Mouse (Mus musculus) adrenal gland, postnatal 4 days (tissue): ENCODE data around the gene Ccdc51. TPM values are rescaled to one million over a fixed set of nuclear protein-coding genes. Genes with fewer than 3 reads are reported as not detected.
A peak's percentile ranks its signal among the peaks of the same experiment; 100 is the strongest.

Source experiments
- DNase-seq, 2 experiments: peaks; one replicate each; pipeline ENCODE4 v3.0.0; 2021 to 2022; ENCODE audit warnings: low spot score in 2 of 2, mixed read lengths in 2 of 2
- total RNA-seq, 2 experiments: library from RNA; stranded (reverse); gene quantifications; 2 replicates each; pipeline ENCODE4 v1.2.3; 2021

Gene Ccdc51
- total RNA-seq, 2 experiments from 2014 or later, result 17.3 to 18.5 TPM

- DNase-seq, result no peak
These were observed 26.1 kb upstream of the Ccdc51 start for GRCm38 (mm10) chr9:109056081-109056690.

- DNase-seq, result no peak
These were observed 25.4 kb upstream of the Ccdc51 start for GRCm38 (mm10) chr9:109056916-109057315.

- DNase-seq, result no peak
These were observed 24.8 kb upstream of the Ccdc51 start for GRCm38 (mm10) chr9:109057543-109057942.

GRCm38 (mm10) chr9:109058006-109058765 lies 24.1 kb upstream of the Ccdc51 start:
- no peak for DNase-seq

GRCm38 (mm10) chr9:109059136-109059903 lies 23.0 kb upstream of the Ccdc51 start, which contains the start of gene Trex1:
Gene Trex1, minus strand, starts transcription at chr9:109059734.
- peak; percentile 53 to 76 for DNase-seq

GRCm38 (mm10) chr9:109060184-109060897 lies 22.0 kb upstream of the Ccdc51 start:
- peak in 1 of 2 experiments; percentile 3 for DNase-seq

GRCm38 (mm10) chr9:109060898-109061295 lies 21.4 kb upstream of the Ccdc51 start:
- no peak for DNase-seq

GRCm38 (mm10) chr9:109068095-109068735 lies 14.1 kb upstream of the Ccdc51 start:
- no peak for DNase-seq

GRCm38 (mm10) chr9:109073661-109074573 lies 8.4 kb upstream of the Ccdc51 start, which contains the start of gene Atrip:
Gene Atrip, minus strand, starts transcription at chr9:109074124.
- DNase-seq, result peak; percentile 78 to 86

- no peak for DNase-seq
These were observed 1.8 kb upstream of the Ccdc51 start for GRCm38 (mm10) chr9:109080516-109080915.

- no peak for DNase-seq
These were observed 557 bp upstream of the Ccdc51 start for GRCm38 (mm10) chr9:109081749-109082123.

- no peak for DNase-seq
These were observed 2.6 kb downstream of the Ccdc51 start for GRCm38 (mm10) chr9:109084922-109085321.

GRCm38 (mm10) chr9:109087987-109088386 lies 5.7 kb downstream of the Ccdc51 start:
- no peak for DNase-seq

GRCm38 (mm10) chr9:109090446-109090845 lies 8.2 kb downstream of the Ccdc51 start:
- no peak for DNase-seq

GRCm38 (mm10) chr9:109091802-109092201 lies 9.5 kb downstream of the Ccdc51 start:
- DNase-seq, result no peak

- DNase-seq, result no peak
These were observed 10.5 kb downstream of the Ccdc51 start for GRCm38 (mm10) chr9:109092799-109093198.

GRCm38 (mm10) chr9:109093786-109094552 lies 11.7 kb downstream of the Ccdc51 start:
- DNase-seq, result no peak

- no peak for DNase-seq
These were observed 12.4 kb downstream of the Ccdc51 start for GRCm38 (mm10) chr9:109094553-109095136.
